Mouse (Mus musculus): Measurements from ENCODE around the gene Cdk15. TPM values are rescaled to one million over a fixed set of nuclear protein-coding genes. Genes with fewer than 3 reads are reported as not detected.

Cdk15 gene
- polyA plus RNA-seq, 1 experiment, result 1.9 TPM

DNA sequence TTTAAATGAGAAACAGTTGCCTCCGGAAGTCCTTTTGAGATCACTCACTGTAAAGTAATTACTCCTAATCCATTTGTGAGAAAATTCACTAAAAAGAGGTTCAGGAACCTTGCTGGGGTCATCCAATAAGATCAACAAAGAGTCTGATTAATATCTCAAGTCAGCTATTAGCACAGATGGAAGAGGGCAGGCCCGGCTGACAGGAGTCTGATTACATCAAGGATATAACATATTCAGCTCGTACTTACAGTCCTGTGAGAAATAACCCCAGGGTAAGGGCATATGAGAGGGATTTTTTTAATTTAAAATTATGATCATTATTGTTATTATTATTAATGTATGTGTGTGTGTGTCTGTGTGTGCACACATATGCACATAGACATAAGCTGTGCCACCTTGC, 15.5 kb downstream of the Cdk15 start:
- no peak for DNase-seq (ENCODE audit: low spot score)

DNA sequence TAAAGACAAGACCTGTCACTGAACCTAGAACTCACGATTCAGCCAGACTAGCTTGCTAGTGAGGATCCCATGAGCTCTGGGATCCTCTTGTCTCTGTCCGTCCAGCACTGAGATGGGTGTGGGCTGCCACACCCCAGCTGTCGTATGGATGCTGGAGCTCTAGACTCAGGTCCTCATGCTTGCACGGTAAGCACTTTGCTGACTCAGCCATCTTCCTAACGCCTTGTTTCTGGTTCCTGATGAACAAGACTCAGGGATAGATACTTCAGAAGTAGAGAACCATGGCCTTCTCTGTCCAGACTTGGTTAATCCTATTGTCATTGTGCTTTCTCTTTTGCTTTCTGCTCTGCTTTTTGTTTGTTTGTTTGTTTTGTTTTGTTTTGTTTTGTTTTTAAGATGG, 29.2 kb downstream of the Cdk15 start:
- no peak for DNase-seq (ENCODE audit: low spot score)

DNA sequence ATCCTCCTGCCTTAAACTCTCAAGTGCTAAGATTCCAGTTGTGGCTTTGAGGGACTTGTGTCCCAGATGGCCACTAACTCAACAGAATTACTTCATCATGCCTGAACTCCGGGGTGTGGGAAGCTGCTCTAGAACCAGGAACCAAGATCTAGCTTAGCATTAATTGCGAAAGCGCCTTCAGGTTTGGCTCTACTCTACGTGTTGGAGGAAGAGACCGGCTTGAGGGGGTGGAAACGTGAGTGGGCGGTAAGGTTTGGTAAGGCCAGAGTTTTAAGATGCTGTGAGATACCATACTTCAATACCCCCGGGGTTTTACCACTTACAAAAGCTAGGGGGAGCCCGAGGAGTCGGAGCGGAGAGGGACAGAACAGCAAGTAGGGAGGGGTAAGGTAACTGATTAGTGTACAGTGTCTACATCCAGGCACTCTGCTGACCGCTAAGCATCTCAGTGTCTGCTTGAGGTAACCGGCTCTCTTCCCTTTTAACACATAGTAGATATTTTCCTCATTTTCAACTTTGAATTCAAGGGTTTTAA, 29.7 kb downstream of the Cdk15 start:
- DNase-seq (ENCODE audit: low spot score), result no peak

DNA sequence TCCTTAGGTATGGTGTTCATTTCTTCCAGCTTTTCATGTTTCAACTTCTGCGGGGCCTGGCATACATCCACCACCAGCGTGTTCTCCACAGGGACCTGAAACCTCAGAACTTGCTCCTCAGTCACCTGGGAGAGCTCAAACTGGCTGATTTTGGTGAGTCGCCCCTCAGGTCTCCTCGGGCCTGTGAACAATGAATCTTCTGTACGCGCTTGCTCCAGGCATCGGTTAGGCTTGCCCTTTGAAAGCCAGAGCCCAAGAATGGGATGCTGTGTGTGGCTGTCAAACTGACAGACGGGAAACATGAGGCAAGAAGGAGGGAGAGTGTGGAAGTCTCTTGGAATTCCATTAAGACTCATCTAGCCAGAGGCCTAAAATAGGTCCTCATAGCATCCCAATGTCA, 31.0 kb downstream of the Cdk15 start:
- no peak for DNase-seq (ENCODE audit: low spot score)

DNA sequence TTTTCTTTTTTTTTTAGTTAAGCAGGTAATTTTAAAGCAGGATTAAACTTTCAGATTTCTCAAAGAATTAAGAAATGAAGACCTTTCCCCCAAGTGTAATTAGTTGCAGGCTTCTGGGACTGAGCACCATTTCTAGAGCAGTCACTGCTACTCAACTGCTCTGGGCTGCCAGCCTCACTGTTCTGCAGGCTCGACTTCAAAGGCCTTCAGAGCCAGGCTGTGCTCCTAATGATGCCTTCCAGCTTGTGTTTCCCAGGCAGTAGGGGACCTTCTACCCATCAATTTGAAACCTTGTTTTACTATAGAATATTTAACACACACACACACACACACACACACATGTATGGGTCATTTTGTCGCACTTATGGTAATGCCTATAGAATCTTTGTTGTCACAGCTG, 34.9 kb downstream of the Cdk15 start:
- DNase-seq (ENCODE audit: low spot score), result no peak

DNA sequence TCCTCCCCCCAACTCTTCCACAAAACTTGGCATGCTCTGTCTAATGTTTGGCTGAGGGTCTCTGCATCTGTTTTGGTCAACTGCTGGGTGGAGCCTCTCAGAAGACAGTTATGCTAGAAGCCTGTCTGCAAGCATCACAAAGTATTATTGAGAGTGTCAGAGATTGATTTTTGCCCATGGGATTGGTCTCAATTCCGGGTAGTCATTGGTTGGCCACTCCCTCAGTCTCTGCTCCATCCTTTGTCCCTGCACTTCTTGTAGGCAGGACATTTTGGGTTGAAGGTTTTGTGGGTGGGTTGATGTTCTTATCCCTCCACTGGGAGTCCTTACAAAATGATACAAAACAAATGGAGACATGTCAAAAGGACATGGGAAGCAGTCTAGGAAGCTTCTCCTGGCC, 39.1 kb downstream of the Cdk15 start:
- DNase-seq (ENCODE audit: low spot score), result no peak

DNA sequence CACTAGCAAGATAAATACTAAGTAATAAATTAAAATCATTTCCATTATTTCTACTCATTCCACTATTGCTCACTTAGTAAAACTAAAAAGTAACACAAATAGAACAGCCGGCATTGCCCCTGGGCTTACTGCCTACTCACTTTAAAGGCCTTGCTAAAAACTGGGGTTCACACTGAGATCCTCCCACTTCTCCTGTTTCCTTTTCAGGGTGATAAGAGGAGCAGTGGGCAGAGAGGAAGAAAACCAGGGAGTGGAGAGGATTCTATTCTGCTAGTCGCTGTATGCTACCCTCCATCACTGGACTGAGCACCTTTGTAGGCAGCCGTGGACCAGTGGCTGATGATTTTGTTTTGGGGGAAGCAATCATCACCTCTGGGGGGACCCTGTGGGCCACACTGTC, 40.5 kb downstream of the Cdk15 start:
- no peak for DNase-seq (ENCODE audit: low spot score)

DNA sequence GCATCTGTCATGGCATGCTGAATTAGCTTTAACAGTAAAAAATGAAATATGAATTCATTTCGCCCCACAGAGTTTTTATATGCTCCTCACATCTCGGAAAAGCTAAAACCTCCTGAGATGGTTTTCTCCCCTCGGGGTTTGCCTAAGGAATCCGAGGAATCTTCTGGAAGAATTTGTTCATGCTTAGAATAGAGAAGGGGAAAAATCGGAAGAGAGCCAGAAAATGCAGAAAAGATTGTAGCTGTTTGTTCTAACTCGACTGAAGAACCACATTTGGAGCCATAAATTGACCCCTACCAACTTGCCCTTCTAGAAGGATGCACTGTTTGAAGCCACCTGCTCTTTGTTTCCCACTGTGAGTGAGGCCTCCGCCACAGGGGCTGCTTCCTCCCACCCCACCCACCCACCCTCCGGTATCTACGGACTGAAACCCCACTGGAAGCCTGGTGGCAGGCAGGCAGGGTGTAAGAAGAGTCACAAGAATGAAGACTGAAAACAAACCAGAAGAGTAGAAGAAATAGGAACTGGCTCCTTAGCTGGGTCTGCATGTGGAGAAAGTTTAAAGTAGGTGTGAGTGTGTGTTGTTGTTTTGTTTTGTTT, 41.9 kb downstream of the Cdk15 start:
- DNase-seq (ENCODE audit: low spot score), result no peak

DNA sequence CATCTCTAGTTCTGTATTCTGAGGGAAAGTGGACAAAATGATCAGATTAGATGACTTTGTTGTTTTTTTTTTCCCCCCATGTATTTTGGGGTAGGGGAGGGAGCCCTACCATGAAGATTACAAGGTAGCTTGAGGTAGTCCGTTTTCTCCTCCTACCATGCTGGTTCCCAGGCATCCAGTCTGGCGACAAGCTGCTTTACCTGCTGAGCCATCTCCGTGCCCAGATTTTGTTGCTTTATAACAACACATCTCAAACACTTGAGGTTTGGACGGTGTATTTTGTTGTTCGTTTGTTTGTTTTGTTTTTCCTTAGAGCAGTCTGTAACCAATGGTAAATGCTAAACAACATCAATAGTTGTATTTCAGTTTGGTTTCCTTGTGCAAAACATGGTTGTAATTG, 50.6 kb downstream of the Cdk15 start:
- no peak for DNase-seq (ENCODE audit: low spot score)

DNA sequence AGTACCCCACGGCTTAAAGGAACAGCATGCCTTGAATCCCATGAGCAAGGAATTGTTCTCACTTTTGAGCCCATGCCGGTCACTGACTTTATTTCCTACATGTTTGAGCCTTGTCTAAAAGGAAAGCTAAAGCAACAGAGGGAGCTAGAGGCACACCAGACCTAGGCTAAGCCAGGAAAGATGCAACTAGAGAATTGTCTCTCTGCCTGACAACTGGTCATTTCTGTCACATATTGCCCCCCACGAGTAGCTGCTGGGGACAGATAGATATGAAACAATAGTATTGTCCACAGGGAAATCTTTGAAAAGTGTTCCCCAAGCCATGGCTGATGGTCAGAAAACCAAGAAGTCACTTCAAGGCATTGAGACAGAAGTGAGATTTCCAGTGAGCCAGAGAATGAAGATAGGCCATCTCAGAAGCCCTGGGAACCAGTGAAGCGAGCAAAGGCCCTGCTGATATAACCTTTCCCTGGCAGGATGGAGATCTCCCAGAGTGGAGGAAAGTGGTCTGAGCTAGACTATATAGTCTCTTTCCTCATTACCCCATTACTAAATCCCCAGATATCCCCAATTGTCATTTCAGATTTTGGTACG, 54.7 kb downstream of the Cdk15 start:
- DNase-seq (ENCODE audit: low spot score), result no peak

DNA sequence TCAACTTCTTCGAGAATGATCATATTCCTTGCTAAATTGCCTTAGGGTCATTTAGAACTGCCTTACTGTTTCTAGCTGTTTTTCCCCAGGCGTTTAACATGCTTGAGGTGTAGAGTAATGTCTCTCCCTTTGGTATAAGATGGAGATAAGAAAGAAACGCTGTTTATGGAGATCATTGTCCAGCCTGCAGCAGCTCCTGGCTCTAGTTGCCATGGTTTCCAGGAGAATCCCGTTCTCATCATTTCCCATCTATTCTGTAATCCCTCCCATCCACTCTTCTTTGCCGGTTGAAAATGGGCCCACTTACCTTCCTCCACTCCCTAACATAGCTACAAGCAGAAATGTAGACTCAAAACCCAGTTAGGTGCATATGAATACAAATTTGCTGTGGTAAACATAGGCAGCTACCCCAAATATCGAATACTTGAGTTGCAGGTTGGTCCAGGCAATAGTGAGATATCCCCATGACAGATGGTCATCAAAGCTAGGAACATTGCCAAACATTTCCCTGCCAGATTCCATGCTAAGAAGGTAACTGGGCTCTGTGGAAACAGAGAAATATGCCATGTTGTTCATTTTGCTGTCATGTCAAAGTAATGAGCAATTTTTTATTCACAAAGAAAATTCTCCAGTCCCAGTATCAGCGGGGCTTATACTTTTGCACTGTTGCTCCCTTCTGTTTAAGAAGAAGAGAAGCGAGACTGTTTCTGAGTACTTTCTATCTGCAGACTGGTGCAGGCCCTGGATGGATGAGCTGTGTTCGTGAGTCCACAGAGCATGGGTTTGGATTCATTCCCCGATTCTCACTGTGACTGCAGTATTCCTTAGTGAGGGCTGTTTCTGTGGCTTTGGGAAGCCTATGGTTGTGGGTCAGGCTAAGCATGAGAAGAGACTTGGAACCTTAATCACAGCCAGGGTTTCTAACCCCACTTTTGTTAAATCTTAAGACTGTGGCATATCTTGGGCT, 55.8 kb downstream of the Cdk15 start:
- no peak for DNase-seq (ENCODE audit: low spot score)

DNA sequence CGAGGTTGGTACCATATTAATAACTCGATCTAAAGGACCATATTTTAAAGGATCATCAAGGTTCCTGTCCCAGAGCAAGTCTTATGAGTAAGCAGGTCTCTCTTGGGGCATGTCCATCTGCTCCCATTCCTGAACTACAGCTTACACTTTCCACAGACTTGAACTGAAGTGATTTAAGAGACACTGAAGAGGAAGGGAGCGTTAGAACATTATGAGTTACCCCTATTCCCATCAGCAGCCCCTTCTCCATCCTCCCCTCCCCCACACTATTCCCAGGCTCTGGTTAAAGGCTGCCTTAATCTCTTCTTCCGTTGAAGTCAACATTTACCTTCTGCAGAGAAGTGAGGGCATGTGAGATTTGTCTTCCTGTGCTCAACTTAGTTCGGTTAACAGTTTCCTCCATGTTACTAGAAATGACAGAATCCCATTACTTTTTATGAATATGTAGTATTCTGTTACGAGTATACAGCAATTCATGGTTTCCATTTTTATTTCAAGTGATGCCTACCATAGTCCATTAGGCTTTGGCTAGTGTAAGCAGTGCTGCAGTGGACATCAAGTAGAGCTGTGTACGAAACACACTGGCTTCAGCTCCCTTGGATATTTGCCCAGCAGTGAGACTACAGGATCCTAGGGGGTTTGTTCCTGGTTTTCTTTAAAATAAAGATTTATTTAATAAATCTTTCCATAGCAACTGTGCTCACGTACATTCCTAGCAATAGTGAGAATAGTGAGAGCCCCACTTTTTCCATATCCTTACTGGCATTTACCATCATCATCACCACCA, 56.6 kb downstream of the Cdk15 start:
- DNase-seq (ENCODE audit: low spot score), result no peak

DNA sequence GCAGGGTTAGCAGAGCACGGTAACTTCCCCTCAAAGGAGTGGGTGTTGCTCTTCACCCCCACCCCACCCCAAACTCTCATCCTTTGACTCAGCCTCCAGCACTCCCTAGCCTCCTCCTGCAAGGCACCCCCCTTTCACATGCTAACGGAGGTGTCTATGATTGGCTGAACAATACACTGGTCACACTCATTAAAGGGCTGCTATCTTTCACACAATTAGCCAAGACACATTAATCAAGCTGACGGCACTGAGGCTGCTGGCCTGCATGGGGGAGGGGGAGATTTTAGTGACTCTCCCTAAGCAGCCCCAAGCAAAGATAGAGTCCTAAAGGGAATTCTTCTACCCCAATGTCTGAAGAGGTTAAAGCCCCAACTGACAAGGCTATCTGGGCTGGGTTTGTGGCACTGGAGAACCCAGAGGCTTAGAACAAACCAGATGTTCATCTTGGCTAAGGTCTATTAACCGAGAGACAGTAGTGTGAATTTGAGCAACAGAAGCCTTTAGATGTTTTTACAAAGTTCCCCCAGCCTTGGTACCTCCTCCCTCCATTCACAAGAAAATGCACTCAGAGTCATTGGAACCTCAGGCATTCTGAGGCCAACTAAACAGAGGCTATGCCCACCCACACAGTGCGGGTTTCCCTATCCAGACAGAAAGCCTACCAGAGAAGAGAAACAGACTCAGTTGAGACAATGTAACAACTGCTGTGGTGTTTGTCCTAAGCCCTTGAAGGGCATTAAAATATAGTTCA, 58.5 kb downstream of the Cdk15 start:
- DNase-seq (ENCODE audit: low spot score), result no peak

DNA sequence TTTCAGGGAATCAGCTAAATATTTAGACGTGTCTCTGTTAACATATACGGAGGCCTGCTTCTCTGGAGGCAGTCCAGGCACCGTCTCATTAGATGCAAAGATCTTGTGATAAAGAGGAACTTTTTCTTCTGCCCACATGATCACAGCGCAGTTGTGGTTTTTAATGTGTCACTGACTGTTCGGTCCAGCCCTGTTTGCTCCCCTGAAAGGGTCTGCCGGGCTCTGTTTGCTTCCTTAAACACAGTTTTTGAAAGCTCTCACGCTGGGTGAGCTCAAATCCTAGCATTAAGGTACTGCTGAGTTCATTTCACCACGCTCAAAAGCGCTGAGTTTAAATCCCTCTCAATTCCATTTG, 59.3 kb downstream of the Cdk15 start:
- DNase-seq (ENCODE audit: low spot score), result no peak

DNA sequence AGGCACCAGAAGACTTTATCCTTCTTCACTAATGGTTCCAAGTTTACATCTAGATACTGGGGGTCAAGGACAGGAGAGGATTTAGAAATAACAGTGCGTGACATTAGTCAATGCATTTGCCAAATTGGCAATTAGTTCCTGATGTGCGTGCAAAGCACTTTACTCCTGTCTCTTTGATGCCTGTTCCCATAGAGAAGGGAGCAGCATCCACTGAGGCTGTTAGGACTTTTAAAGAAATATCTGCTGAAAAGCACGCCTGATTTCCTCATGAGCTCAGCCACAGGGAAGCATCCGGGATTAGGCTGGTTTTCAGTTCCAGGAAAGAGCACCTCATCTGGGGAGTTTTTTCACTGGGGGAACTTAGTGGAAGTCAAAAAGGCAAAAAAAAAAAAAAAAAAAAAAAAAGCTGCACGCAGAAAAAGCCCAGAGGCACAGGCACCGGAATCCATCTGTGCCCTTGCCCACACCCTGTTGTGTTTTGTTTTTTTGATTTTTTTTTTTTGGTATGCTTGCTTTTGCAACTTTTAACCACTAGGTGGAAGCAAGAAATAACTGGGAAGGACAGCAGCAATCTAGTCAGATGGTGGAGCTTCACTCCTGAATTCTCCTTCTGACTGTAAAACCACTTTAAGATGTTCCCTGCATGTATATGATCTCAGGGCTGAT, 59.8 kb downstream of the Cdk15 start:
- no peak for DNase-seq (ENCODE audit: low spot score)

DNA sequence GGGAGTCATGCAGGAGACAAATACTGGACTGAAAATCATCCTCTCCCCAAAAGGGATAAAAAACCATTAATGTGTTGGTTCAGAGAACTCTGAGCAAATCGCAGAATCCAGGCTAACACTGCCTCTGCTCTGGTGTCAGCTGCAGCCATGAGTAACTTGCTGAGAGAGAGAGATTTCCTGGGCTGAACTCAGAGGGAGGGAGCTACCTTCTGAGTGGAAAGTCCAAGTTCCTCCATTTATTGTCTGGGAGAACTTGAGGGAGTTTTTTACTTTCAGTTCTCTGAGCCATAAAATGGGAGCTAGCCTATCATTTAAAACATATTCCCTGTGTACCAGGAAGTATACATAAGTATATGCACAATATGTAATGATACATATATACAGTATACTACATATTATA, 60.7 kb downstream of the Cdk15 start:
- DNase-seq (ENCODE audit: low spot score), result no peak

DNA sequence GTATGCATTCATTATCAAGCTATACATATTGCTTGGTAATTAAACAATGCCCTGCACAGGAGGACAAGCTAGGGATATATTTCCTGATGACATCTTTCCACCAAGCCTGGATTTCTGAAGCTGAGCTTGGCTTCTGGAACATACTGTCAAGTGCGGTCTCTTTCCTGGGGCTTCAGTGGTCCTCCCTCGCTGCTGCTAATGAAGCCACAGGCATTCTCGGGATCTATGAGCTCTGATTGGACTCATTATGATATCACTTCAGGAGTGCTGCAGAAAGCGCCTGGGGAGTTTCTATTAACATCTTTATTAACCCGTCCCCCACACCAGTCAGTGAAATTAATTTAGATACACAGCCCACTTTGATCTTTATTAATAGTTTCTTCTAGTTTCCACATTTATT, 62.2 kb downstream of the Cdk15 start:
- no peak for DNase-seq (ENCODE audit: low spot score)

DNA sequence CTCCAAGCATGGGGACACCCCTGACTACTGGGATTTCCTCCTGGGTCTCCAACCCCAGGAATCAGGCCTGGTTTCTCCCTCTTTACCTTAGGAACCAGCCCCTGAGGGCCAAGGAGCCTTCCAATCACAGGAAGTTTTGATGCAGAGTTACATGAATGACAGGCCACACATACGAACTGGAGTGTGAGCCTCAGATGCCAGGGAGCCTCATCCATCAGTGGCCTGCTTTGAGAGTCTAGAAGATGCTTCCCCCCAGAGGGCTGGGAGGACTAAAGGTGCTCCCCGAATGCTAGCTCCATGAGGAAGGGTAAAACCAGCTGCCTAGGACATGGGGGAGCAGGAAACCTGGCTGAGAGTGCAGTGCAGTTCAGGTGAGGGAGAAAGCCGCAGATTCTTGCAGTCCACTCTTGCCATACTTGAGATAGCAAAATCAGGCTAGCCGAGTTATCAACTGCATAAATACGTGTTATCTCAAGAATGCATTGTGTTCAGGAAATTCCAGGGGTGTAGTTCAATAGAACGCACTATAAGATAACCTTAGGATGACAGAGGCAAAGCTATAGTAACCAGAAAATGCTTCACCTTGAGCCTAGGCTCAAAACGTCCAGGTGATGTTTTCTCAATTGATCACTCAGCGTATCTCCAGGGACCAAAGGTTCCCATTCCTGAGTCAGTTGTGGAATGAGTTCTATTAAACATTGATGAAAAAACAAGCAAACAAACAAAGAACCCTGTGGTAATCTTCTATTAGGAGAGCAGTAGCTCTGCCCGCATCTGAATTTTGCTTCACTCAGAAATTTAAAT, 64.6 kb downstream of the Cdk15 start:
- no peak for DNase-seq (ENCODE audit: low spot score)

DNA sequence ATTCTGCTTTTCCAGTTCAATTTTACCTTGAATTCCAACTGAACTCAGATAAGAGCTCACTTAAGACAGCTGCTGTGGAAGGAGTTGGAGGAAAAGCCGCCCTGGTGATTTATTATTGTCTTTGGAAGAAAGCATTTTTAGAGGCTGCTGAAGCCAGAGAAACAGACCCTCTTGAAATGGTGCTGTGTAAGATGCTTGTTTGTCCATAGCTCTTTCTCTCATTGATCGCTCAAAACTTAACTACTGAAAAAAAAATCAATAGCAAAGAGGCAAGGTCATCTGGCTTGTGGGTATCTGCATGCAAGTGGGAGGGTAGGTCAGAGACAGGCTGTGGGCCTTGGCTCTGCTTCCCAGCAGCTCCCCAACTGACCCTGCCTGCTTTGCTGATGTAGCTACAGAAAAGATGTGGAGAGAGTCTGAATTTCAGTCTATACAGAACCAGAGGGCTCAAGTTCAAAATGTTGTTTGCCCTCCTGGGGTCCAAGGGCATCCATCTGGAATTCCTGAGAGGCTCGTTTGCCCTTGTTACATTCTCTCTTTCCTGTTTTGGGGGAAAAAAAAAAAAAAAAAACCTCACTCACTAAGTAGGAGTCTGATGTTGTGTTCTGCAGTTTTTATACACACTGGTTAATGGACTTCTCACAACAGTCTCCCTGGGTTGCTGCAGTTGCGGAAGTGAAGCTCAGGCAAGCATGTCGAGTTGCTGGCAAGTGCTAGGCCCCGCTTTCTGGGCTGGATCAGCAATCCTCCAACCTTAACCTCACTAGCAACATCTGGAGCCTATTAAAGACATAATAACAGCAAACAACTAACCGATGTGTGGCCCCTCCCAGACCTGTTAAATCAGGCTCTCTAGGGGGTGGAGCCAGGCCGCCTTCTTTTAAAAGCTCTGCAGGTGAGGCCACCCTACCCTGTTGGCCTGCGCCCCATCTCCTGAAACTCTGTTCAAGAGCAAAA, 65.5 kb downstream of the Cdk15 start:
- no peak for DNase-seq (ENCODE audit: low spot score)

Data from urinary bladder, adult 2 months (tissue).